Mouse (Mus musculus) small intestine, adult 2 months (tissue): Measurements from ENCODE around the gene Timm8a2.

Source experiments
- CTCF ChIP-seq: fragments of 200-500 bp; IDR thresholded peaks from 2 replicates; pipeline ENCODE4 v1.5.1; 2012; ENCODE audit warnings: low read depth, mild to moderate bottlenecking, control low read depth, inconsistent platforms, low read length, moderate library complexity, mixed read lengths; ENCODE audit not compliant: insufficient replicate concordance, insufficient read length; ENCODE audit errors: extremely low read depth
- POLR2A ChIP-seq: fragments of 200-500 bp; IDR thresholded peaks from 2 replicates; pipeline ENCODE4 v1.6.1; 2012; ENCODE audit warnings: low read depth, mild to moderate bottlenecking, control low read depth, inconsistent platforms, low read length, moderate library complexity

GRCm38 (mm10) chr14:122012814-122013213 is 21.7 kb upstream of the Timm8a2 start:
- TF ChIP-seq CTCF (no peak), POLR2A (no peak)
